Mouse (Mus musculus) liver, adult 2 months (tissue): Measurements from ENCODE around the gene Dzip1l.

ENCODE experiments used
- CTCF ChIP-seq: fragments of 200-500 bp; IDR thresholded peaks from 2 replicates; pipeline ENCODE4 v1.5.1; 2011; ENCODE audit warnings: low read depth, low read length, control low read depth
- POLR2A ChIP-seq: fragments of 200-500 bp; IDR thresholded peaks from 2 replicates; pipeline ENCODE4 v1.6.1; 2011; ENCODE audit warnings: low read length, control low read depth; ENCODE audit not compliant: insufficient read depth; ENCODE audit errors: extremely low read depth

DNA sequence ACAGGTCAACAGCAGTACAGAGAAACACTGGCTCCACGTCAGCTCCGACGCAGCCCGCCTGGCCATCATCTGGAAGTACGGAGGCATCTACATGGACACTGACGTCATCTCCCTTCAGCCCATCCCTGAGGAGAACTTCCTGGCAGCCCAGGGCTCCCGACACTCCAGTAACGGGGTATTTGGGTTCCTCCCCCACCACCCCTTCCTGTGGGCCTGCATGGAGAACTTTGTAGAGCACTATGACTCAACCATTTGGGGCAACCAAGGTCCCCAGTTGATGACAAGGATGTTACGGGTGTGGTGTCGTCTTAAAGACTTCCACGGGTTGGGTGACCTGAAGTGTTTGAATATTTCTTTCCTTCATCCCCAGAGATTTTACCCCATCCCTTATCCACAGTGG, 9.1 kb upstream of the Dzip1l start:
- TF ChIP-seq CTCF (no peak), POLR2A (no peak)
